Mouse (Mus musculus) heart, postnatal 10 days (tissue): ENCODE measurements around the gene Map6d1. TPM values are rescaled to one million over a fixed set of nuclear protein-coding genes. Genes with fewer than 3 reads are reported as not detected.
A peak's percentile ranks its signal among the peaks of the same experiment; 100 is the strongest.

Experiments
- DNase-seq, 2 experiments: peaks; one replicate each; pipeline ENCODE4 v3.0.0; 2021
- intact Hi-C: fragments of 180-260 bp; cut with DNase I; formaldehyde crosslinking; loops from one replicate; pipeline ENCODE4 v1.15.1; 2025
- total RNA-seq, 2 experiments: library from RNA; stranded (reverse); gene quantifications; 2 replicates each; pipeline ENCODE4 v1.2.3; 2021

Gene Map6d1
- total RNA-seq, 2 experiments from 2014 or later: 0.89 to 0.91 TPM

GRCm38 (mm10) chr16:20191161-20191882 lies 49.8 kb downstream of the Map6d1 start:
- DNase-seq: no peak
- intact Hi-C loops: no loop called here

DNA sequence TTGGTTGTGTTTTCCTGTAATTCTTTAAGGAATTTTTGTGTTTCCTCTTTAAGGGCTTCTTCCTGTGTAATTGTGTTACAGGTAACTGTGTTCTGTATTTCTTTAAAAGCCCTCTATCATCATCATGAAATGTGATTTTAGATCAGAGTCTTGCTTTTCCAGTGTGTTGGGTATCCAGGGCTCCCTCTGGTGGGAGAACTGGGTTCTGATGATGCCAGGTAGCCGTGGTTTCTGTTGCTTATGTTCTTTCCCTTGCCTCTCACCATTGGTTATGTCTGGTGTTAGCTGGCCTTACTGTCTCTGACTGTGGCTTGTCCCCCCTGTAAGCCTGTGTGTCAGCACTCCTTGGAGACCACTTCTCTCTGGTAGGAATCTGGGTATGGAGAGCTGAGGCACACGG lies 55.8 kb downstream of the Map6d1 start:
- intact Hi-C loops: loop anchor here (5.0 kb wide), 1 partner anchor 463 kb away; no protein-coding TSS in a partner anchor
- peak; percentile 7 to 37 for DNase-seq

Other genes starting within 250 kb of the Map6d1 start
- 100 to 1,000 TPM; 153 to 179 TPM for gene Klhl24, start 143.8 kb downstream of the Map6d1 start, total RNA-seq
- 10 to 100 TPM; 25.3 to 30.1 TPM for gene Yeats2, start 100.3 kb downstream of the Map6d1 start, total RNA-seq
- gene Parl, start 61.0 kb upstream of the Map6d1 start, total RNA-seq: 100 to 1,000 TPM in 1 of 2 experiments, 10 to 100 TPM in 1; 90.9 to 105 TPM
- under 1 TPM; 0.15 to 0.22 TPM for gene Cyp2ab1, start 84.0 kb upstream of the Map6d1 start, total RNA-seq
- 10 to 100 TPM; 48.1 to 53.5 TPM for gene Abcc5, start 185.0 kb upstream of the Map6d1 start, total RNA-seq